Mouse (Mus musculus) granulocyte monocyte progenitor cell, adult 5-6 weeks (primary cell): ENCODE measurements around the gene Tdpoz1. TPM values are rescaled to one million over a fixed set of nuclear protein-coding genes. Genes with fewer than 3 reads are reported as not detected.
"Not testable (repeated sequence)": the region's sequence is repeated elsewhere in the genome, so short reads cannot be mapped to it uniquely, and the experiment has no call there.

Source experiments
- ATAC-seq: replicated peaks from 2 replicates; pipeline ENCODE4 v1.8.0; 2016; ENCODE audit warnings: mild to moderate bottlenecking, moderate TSS enrichment, inconsistent platforms; ENCODE audit not compliant: poor library complexity, severe bottlenecking
- total RNA-seq, 2 experiments: library from RNA; stranded (forward) in 1 of 2; stranded (reverse) in 1 of 2; fragments of 200-712, 200-1000 nt in 1 of 2; fragments of >200 nt in 1 of 2; fragmentation: Nextera tagmentation in 1 of 2; gene quantifications; 2 replicates each; pipeline ENCODE4 v1.2.3; 2014 to 2017

The Tdpoz1 gene
- total RNA-seq (2014; fragmentation: Nextera tagmentation) (not detected in 2 replicates), total RNA-seq (2017) (not detected in 2 replicates)

- not testable (repeated sequence) for ATAC-seq
Observed at GRCm38 (mm10) chr3:93676210-93676609, at the start of gene Tdpoz1. TSS of gene Tdpoz1 (minus strand) at chr3:93676310.

DNA sequence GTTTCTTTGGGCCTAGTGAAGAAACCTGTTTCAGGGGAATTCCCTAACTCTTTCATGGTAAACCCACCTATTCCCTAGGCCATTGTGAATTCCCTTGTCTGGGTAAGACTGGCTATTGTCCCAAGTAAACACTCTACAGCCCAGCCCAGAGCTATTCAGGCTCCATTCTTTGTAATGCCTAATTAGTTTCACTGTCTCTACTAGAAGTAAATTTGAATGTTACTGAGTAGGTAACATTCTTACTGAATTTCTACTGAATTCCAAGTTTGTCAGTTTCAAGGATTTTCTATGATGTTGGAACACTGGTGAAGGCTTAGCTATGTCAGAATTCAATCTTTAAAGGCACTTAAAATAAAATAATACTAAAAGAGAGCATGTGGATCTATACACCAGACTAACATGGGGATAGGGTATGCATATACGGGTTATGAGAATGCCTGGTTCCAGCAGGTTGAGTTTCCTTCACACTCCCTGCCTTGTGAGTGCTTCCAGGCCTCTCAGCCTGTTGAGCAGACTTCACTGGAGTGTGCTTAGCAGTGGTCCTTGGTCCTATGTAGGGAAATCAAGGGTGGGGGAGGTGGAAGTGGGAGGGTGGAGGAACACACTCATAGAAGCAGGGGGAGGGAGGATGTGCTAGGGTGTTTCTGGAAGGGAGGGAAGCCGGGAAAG lies 33.0 kb upstream of the Tdpoz1 start:
- ATAC-seq, result not testable (repeated sequence)

DNA sequence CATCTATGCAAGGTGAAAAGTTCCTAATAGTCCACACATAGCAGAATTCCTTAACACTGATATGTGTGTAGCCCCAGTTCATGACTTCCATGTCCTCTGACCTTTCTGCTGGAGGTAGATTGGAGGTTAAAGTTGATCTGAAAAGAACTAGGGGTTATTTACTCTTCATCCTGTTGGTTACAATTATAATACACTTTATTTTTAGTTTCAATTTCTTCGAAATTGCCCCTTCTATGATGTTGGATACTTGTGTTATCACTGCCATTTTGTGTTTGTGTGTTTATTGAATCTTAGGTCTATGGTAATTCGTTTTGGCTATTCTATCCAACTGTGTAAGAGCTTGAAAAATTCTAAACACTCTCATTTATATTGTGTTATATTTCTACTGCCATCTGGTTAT lies 16.9 kb upstream of the Tdpoz1 start, which contains the start of gene Gm37596:
TSS of gene Gm37596 (minus strand) at position 101 of the 400 bp plus-strand sequence.
- not testable (repeated sequence) for ATAC-seq

- not testable (repeated sequence) for ATAC-seq
Observed at GRCm38 (mm10) chr3:93670805-93671503, 5.2 kb downstream of the Tdpoz1 start.

GRCm38 (mm10) chr3:93654260-93654659 lies 21.9 kb downstream of the Tdpoz1 start:
- ATAC-seq, result no peak

DNA sequence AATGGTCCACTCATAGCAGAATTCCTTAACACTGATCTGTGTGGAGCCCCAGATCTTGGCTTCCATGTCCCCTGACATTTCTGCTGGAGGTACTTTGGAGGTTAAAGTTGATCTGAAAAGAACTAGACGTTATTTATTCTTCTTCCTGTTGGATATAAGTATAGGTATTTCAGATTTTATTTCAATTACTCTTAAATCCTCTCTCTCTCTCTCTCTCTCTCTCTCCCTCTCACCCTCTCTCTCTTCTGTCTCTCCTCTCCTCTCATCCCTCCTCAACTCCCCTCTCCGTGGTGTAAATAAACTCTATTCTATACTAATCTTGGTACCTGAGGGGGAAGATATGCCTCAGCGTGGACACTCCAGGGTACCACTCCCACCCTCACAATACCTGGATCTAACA lies 23.5 kb downstream of the Tdpoz1 start, which contains the start of gene Tdpoz2:
TSS of gene Tdpoz2 (minus strand) at position 101 of the 400 bp plus-strand sequence.
- no peak for ATAC-seq

GRCm38 (mm10) chr3:93630917-93631714 lies 45.0 kb downstream of the Tdpoz1 start:
- ATAC-seq, result not testable (repeated sequence)

Other genes with a start within 250 kb of the Tdpoz1 start
- 0.11 and 0.15 TPM in 2 replicates for gene Tchh, start 234.0 kb downstream of the Tdpoz1 start, total RNA-seq (2014; fragmentation: Nextera tagmentation)
- gene Tchh, start 234.0 kb downstream of the Tdpoz1 start, total RNA-seq (2017), result 0.10 and 0.43 TPM in 2 replicates
- gene Tchhl1, start 207.6 kb downstream of the Tdpoz1 start, total RNA-seq (2014; fragmentation: Nextera tagmentation), result not detected in 2 replicates
- gene Tchhl1, start 207.6 kb downstream of the Tdpoz1 start, total RNA-seq (2017), result not detected in 2 replicates
- 1,372 and 1,648 TPM in 2 replicates for gene S100a11, start 155.8 kb downstream of the Tdpoz1 start, total RNA-seq (2014; fragmentation: Nextera tagmentation)
- gene S100a11, start 155.8 kb downstream of the Tdpoz1 start, total RNA-seq (2017), result 77.7 and 97.8 TPM in 2 replicates
- 146 and 257 TPM in 2 replicates for gene S100a10, start 121.2 kb downstream of the Tdpoz1 start, total RNA-seq (2014; fragmentation: Nextera tagmentation)
- 203 and 212 TPM in 2 replicates for gene S100a10, start 121.2 kb downstream of the Tdpoz1 start, total RNA-seq (2017)
- gene Tdpoz2, start 23.6 kb downstream of the Tdpoz1 start, total RNA-seq (2014; fragmentation: Nextera tagmentation), result not detected in 2 replicates
- not detected in 2 replicates for gene Tdpoz2, start 23.6 kb downstream of the Tdpoz1 start, total RNA-seq (2017)
- gene Gm37596, start 16.8 kb upstream of the Tdpoz1 start, total RNA-seq (2014; fragmentation: Nextera tagmentation), result not detected in 2 replicates
- gene Gm37596, start 16.8 kb upstream of the Tdpoz1 start, total RNA-seq (2017), result not detected in 2 replicates
- not detected in 2 replicates for gene Gm5773, start 96.7 kb upstream of the Tdpoz1 start, total RNA-seq (2014; fragmentation: Nextera tagmentation)
- gene Gm5773, start 96.7 kb upstream of the Tdpoz1 start, total RNA-seq (2017), result not detected in 2 replicates
- not detected in 2 replicates for gene Tdpoz4, start 120.1 kb upstream of the Tdpoz1 start, total RNA-seq (2014; fragmentation: Nextera tagmentation)
- gene Tdpoz4, start 120.1 kb upstream of the Tdpoz1 start, total RNA-seq (2017), result not detected in 2 replicates
- gene Tdpoz3, start 149.7 kb upstream of the Tdpoz1 start, total RNA-seq (2014; fragmentation: Nextera tagmentation), result not detected in 2 replicates
- not detected in 2 replicates for gene Tdpoz3, start 149.7 kb upstream of the Tdpoz1 start, total RNA-seq (2017)